Mouse (Mus musculus) spleen, postnatal 36 days (tissue): ENCODE results near the gene Hps6.

Experiments used
- DNase-seq, 2 experiments: peaks; one replicate each; pipeline ENCODE4 v3.0.0; 2022; ENCODE audit warnings: low spot score in 2 of 2, mixed read lengths in 1 of 2

The Hps6 gene

DNA sequence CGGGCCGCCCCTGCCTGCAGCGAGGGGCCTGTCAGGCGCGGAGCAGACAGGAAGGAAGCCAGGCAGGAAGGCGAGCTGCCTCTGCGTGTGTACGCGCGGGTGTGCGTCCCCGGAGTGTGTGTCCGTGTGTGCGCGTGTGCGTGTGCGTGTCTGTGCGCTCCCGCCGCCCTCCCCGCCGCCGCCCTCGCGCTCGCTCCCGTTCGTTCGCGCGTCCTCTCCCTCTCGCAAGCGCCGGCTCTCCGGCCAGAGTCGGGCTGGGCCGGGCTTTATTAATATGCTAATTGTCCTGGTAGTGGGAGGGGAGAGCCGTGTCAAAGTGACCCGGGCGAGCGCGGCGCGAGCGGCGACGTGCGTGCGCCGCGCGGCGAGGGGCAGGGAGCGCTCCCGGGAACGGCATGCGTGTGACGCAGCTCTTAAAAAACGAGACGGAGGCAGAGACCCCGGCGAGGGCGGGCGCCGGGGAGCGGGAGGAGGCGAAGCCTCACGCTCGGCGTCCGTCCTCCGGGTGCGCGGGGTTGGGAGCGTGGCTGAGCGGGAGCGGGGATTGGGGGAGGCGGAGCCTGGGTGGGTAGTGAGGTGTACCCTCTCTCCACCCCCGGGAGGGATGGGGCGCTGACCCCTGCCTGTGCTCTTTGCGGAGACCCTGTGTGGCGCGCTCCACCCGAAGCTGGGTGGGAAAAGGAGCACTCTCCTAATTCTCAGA lies 41.8 kb downstream of the Hps6 start, which contains the start of gene Ldb1:
Gene Ldb1 (minus strand): TSS at position 222 of the 703 bp plus-strand sequence.
- peak; percentile 81 for DNase-seq

DNA sequence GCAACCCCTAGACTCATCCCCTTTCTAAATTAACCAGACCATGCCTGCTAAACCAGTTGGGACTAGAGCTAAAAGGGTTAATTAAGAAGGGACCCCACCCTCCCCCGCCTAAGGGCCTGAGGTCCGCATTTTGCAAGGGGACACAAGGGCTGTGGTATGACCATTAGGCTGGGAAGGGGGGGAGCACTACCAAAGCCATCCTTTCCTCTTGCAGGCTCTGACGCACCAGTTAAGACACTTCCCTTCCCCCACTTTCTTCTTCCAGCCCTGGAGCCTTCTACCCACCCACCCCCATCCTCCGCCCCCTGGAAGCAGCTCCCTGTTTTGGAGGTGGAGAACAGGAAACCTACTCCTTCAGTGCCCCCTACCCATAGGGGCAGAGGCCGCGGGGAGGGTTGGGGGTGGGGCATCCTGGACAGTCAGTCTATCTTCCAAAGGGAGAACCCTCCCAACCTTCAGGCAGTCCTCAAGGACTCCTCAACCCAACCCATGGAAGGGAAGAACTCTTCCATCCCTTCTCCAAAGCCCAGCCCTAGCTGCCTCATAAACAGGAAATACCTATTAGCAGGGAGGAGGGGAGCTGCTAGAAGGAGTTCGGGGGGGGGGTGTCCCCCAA lies 42.5 kb downstream of the Hps6 start:
- DNase-seq = peak in 1 of 2 experiments; percentile 37

DNA sequence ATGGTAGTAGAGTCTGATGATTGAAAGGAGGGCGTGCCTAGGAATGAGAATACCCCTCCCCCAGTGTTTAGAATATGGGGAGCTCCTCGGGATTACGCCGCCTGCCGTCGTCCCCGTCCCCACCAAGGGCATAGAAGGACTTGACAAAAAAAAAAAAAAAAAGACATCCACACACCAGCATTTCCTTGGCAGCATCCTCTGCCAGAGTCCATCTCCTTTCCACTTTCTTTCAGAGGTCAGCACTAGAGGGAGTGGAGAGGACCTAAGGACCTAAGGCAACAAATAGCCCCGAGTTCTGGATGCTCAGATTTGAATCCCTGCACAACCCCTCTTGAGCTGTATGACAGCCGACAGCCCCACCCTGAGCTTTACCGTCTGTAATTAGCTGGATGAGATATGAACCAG lies 43.3 kb downstream of the Hps6 start:
- DNase-seq = no peak

DNA sequence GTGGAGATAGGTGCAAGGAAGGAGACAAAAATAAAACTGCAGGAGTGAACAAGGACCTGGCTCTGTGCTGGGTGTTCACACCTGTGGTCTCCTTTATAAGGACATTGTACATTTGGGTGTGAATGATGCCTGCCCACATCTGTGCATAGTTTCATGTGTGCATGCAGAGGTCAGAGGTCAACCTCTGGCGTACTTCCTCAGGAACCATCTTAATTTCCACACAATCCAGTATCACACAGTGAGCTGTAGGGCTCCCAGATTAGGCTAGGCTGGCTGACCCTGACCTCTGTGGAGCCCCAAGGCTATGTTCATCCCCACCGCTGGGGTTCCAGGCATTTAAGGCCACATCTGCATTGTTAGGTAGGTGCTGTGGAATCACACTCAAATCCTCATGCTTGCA lies 44.1 kb downstream of the Hps6 start:
- DNase-seq = no peak

DNA sequence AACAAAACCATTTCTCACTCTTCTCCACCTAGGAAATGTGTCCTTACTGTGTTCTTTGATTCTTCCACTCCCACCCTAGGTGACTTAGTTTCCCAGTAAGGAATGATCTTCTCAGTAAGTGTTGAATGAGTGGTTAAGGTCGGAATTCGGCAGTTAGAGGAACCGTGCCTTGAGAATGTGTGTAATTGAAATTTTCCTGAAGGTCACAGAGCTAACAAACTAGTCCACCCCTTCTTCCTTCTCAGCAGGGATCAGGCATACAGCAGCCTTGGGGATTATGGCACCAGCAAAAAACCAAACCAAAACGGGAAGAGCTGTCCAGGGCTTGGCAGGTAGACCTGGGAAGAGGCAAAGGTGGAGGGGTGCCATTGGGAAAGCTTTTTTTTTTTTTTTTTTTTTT lies 45.8 kb downstream of the Hps6 start:
- no peak for DNase-seq

DNA sequence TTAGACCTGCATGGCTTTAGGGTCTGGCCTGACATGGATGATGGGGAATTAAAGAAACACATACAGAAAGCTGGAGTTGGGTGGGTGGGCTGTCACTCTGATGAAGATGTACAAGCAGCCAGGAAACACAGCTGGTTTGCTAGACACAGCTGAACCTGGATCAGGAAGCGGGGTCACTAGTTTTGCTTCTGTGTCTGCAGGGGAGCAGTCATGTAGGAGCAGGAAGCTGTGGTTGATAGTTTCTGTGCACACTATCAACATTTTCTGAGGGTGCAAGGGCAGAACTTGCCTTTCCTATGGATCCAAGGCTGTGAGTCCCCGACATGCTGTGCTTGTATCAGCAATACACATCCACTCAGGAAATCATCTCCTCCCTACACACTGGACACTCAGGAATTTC lies 47.2 kb downstream of the Hps6 start:
- peak; percentile 62 to 65 for DNase-seq
